Mouse (Mus musculus): Measurements from ENCODE around the gene Tstd2. TPM values are rescaled to one million over a fixed set of nuclear protein-coding genes. Genes with fewer than 3 reads are reported as not detected.

Gene Tstd2
- 65.8 and 72.8 TPM in 2 replicates for polyA plus RNA-seq (2016; fragmentation: Nextera tagmentation; extraction: Ambion mirVana)

DNA sequence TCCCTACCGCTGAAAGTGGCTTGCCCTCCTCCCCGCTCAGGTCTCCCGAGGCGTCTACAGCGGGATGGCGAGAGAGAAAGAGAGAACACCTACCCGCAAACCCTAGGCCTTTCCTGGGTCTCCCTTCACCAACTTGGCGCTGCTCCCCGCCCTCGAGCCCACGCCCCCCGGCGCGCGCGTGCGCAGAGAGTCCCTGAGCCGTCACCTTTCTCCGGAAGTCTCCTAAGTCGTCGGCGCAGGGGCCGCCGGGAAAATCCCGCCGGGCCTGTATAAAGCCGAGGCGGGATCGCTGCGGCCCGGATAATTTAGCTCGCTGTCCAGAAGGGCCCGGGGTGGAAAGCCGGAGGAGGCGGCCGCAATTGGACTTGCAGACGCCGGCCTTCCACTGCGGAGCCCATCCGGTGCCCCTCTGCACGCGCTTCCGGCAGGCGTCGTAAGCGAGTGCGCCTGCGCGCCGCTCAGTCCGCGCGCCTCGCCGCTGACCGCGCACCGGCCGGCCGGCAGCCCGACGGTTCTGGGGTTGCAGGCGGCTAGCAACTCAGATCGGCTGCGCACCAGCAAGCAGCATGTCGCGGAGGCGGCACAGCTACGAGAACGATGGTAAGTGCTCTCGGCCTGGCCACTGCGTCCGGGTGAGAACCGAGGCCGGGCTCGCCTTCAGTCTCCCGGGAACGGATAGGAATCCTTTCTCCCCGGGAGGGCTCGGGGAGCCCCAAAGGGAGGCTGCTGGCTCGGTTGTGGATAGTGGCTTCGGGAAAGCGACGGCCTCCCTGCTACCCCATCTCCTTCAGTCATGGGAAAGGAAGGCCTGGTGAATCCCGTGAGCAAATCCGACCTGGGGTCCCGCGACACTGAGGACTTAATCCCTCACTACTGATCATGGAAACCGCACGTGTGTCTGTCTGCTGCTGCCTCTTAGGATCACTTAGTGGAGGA, at the start of gene Tstd2, which contains the start of gene Ncbp1:
Tstd2 (minus strand) TSS at position 408 of the 936 bp plus-strand sequence.
Ncbp1 (plus strand) TSS at position 327 of the 936 bp plus-strand sequence.
- under 1% methylated on average over 90 of the region's 90 CpGs for WGBS

DNA sequence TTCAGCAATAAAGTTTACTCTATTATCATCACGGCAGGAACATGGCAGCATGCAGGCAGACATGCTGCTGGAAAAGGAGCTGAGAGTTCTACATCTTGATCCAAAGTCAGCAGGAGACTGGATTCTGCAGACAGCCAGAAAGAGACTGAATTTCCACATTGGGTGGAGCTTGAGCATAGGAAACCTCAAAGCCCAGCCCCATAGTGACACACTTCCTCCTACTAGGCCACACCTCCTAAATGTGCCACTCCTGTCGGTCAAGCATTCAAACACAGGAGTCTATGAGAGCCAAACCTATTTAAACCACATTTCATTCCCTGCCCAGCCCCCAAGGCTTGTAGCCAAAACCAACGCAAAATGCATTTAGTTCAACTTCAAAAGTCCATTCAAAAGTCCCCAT, 48.0 kb upstream of the Tstd2 start:
- H3K36me3 ChIP-seq, result peaks cover 85% of the 10 kb centered on the region
- DNase-seq (ENCODE audit: low spot score), result no peak
- WGBS, result 84% methylated on average over 3 of the region's 3 CpGs
- peaks cover 9% of the 10 kb centered on the region for H3K4me1 ChIP-seq
- H3K4me3 ChIP-seq, result no peak overlapping the region
- H3K27ac ChIP-seq, result no peak overlapping the region
- H3K27me3 ChIP-seq (ENCODE audit: low read depth, poor library complexity, severe bottlenecking), result no peaks in the 10 kb centered on the region
- no peaks in the 10 kb centered on the region for H3K9me3 ChIP-seq (replicated peaks)

More for the DNA sequence above, at the start of gene Tstd2, which contains the start of gene Ncbp1:
- Histone ChIP-seq H3K4me3 (peak within 1 kb of the TSS; percentile 93), H3K36me3 (peaks cover 28% of the 10 kb centered on the region), H3K4me1 (peaks cover 18% of the 10 kb centered on the region), H3K9me3 (replicated peaks) (no peaks in the 10 kb centered on the region), H3K27ac (peak within 1 kb of the TSS; percentile 97), H3K27me3 (ENCODE audit: low read depth, poor library complexity, severe bottlenecking) (no peaks in the 10 kb centered on the region)
- peak; percentile 95 for DNase-seq (ENCODE audit: low spot score)

DNA sequence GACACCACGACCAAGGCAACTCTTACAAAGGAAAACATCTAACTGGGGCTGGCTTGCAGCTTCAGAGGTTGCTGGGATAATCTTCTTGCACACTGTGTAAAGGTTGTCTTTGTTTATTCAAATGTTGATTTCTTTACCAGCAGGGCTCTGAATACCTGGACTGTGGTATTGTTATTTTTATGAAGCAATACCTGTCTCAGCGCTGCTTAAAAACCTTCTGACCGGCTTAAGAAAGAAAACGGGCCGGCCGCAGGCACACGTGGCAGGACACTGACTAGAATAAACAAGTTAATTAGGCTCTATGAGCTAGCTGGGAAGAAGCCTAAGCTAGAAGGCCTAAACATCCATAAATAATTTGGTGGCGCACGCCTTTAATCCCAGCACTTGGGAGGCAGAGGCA, 47.4 kb upstream of the Tstd2 start:
- Histone ChIP-seq H3K4me3 (no peak overlapping the region), H3K27ac (no peak overlapping the region), H3K27me3 (ENCODE audit: low read depth, poor library complexity, severe bottlenecking) (no peaks in the 10 kb centered on the region), H3K9me3 (replicated peaks) (no peaks in the 10 kb centered on the region), H3K36me3 (peaks cover 79% of the 10 kb centered on the region), H3K4me1 (peaks cover 14% of the 10 kb centered on the region)
- no peak for DNase-seq (ENCODE audit: low spot score)
- 83% methylated on average over 9 of the region's 9 CpGs for WGBS

DNA sequence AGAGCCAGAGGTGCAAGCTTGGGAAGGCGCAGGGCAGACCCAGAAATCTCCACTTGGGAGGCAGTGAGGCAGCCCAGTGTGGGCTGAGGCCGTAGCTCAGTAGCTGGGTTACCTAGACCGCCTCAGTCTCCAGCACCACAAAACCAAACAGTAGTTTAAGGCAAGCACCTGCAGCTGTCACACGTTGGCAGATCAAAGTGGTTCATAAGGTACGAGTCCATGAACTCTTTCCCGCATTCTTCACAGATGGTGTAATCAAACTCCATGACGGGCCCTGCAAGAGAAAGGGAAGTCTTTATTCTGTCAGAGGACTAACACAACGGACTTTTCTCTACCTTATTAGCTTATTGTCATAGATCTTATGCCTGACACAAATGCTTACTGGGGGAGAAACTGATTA, 46.9 kb upstream of the Tstd2 start:
- Histone ChIP-seq H3K36me3 (peaks cover 77% of the 10 kb centered on the region), H3K9me3 (replicated peaks) (no peaks in the 10 kb centered on the region), H3K4me3 (no peak overlapping the region), H3K27me3 (ENCODE audit: low read depth, poor library complexity, severe bottlenecking) (no peaks in the 10 kb centered on the region), H3K27ac (no peak overlapping the region), H3K4me1 (peaks cover 17% of the 10 kb centered on the region)
- 75% methylated on average over 8 of the region's 8 CpGs for WGBS
- DNase-seq (ENCODE audit: low spot score), result no peak

DNA sequence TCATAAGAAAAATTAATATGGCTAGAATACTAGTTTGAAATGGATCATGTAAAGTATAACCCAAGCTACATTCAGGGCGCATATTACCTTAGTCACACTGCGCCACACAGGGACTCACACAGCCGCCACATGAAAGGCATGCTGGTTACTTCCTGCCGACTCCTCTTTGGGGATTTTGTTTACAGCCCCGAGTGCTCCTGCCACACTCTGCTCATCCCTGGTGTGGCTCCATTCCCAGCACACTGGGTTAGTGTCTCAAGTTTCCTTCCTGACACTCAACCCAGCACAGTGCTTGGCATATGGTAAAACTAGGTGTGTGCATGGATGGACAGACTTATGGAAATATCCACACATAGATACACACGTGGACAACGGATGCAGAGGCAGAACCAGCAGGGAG, 43.7 kb upstream of the Tstd2 start:
- no peaks in the 10 kb centered on the region for H3K27me3 ChIP-seq (ENCODE audit: low read depth, poor library complexity, severe bottlenecking)
- WGBS, result 81% methylated on average over 7 of the region's 7 CpGs
- H3K36me3 ChIP-seq, result peaks cover 78% of the 10 kb centered on the region
- H3K4me1 ChIP-seq, result peaks cover 17% of the 10 kb centered on the region
- no peak for DNase-seq (ENCODE audit: low spot score)
- H3K27ac ChIP-seq, result no peak overlapping the region
- no peaks in the 10 kb centered on the region for H3K9me3 ChIP-seq (replicated peaks)
- no peak overlapping the region for H3K4me3 ChIP-seq

DNA sequence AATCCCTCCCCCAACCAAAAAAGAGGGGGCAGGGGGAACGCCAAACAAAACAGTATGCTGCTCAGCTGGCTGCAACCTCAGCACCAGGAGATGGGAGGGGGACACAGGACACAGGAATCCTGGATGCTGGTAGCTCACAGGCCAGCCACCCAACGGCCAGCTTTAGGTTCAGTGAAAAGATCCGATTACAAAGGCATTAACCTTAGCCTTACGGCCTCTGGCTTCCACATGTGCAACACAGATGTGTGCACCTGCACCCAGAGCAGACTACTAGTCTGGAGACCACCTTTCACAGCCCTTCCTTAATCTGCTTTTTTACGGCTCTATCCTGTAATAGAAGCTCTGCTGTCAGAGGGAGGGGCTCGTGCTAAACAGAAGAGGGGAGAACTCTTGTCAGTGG, 42.7 kb upstream of the Tstd2 start:
- H3K36me3 ChIP-seq, result peaks cover 83% of the 10 kb centered on the region
- peak; percentile 69 for DNase-seq (ENCODE audit: low spot score)
- peaks cover 17% of the 10 kb centered on the region for H3K4me1 ChIP-seq
- no peaks in the 10 kb centered on the region for H3K27me3 ChIP-seq (ENCODE audit: low read depth, poor library complexity, severe bottlenecking)
- H3K4me3 ChIP-seq, result no peak overlapping the region
- WGBS, result 12% methylated on average over 6 of the region's 6 CpGs
- no peaks in the 10 kb centered on the region for H3K9me3 ChIP-seq (replicated peaks)
- no peak overlapping the region for H3K27ac ChIP-seq

DNA sequence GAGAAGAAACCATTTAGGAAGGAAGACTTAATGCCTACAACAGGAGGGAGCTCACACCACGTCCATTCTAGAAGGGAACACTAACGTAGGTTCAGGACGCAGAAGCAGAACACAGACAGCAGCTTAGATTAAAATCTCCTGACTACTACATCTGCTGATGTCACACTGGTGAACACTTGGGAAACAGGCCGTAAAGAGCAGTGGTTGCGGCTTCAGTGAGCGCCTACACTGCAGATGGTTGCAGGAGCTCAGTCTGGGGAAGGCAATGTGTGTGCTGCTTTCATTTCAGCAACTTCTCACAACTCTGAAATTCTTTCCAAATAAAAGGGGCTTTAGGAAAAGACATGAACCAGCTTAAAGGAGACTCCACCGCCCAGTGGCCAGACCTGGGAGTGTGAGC, 39.0 kb upstream of the Tstd2 start:
- no peaks in the 10 kb centered on the region for H3K9me3 ChIP-seq (replicated peaks)
- H3K27ac ChIP-seq, result no peak overlapping the region
- H3K4me1 ChIP-seq, result peaks cover 17% of the 10 kb centered on the region
- DNase-seq (ENCODE audit: low spot score), result no peak
- no peaks in the 10 kb centered on the region for H3K27me3 ChIP-seq (ENCODE audit: low read depth, poor library complexity, severe bottlenecking)
- peaks cover 87% of the 10 kb centered on the region for H3K36me3 ChIP-seq
- 85% methylated on average over 7 of the region's 7 CpGs for WGBS
- H3K4me3 ChIP-seq, result no peak overlapping the region

DNA sequence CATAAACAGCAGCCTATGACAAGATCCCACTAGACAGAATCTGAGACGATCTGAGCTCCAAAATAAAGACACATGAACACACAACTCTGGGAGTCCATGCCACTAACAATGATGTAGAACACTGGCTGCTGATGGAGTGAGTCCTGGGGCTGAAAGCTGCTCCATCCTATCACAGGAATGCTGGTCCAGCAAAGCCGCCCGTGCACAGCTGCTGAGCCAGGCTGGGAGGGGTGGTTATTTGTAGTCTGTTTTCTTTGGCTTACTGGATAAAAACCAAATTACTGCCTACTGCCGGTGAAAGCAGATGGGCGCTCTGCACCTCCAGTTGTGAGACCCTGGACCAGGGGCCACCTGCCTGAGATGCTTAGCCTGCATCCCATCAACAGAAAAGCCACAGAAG, 38.5 kb upstream of the Tstd2 start:
- WGBS, result 88% methylated on average over 5 of the region's 5 CpGs
- DNase-seq (ENCODE audit: low spot score), result no peak
- H3K27ac ChIP-seq, result no peak overlapping the region
- no peaks in the 10 kb centered on the region for H3K27me3 ChIP-seq (ENCODE audit: low read depth, poor library complexity, severe bottlenecking)
- no peaks in the 10 kb centered on the region for H3K9me3 ChIP-seq (replicated peaks)
- peaks cover 87% of the 10 kb centered on the region for H3K36me3 ChIP-seq
- peaks cover 14% of the 10 kb centered on the region for H3K4me1 ChIP-seq
- H3K4me3 ChIP-seq, result no peak overlapping the region

DNA sequence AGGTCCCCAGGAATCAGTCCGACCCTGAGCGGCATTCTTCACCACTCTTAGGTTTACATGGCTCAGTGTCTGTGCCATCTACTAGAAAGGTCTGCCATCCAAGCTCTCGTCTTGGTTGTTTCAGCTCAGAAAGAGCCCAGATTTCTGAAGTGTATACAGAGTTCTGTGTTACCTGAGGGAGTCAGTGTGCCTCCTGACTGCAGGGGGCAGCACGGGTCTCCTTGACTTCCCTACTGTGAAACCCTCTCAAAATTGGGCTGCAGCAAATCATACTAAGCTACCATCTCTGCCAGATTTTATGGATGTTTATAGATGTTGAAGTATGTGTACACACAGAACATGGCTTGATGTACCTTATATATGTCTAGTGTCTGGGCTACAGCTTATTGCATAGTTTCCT, 37.8 kb upstream of the Tstd2 start:
- DNase-seq (ENCODE audit: low spot score), result no peak
- H3K27ac ChIP-seq, result no peak overlapping the region
- no peak overlapping the region for H3K4me3 ChIP-seq
- H3K4me1 ChIP-seq, result peaks cover 7% of the 10 kb centered on the region
- H3K9me3 ChIP-seq (replicated peaks), result no peaks in the 10 kb centered on the region
- H3K27me3 ChIP-seq (ENCODE audit: low read depth, poor library complexity, severe bottlenecking), result no peaks in the 10 kb centered on the region
- 79% methylated on average over 4 of the region's 4 CpGs for WGBS
- peaks cover 91% of the 10 kb centered on the region for H3K36me3 ChIP-seq

DNA sequence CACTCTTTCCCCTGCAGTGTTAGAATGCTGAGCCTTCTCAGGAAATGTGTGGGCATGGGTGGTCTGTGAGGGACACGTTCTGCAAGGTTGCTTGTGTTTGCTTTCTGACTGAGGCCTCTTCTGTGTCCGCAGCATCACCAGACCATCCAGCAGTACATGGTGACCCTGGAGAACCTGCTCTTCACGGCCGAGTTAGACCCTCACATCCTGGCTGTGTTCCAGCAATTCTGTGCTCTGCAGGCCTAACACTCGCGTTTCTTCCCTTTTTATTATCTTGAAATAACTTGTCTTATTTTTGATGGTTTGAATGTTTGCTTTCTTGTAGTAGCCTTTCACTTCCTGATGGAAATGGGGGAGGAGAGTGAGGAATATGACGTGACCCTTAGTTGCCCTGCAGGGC, 33.3 kb upstream of the Tstd2 start:
- peaks cover 99% of the 10 kb centered on the region for H3K36me3 ChIP-seq
- no peak for DNase-seq (ENCODE audit: low spot score)
- H3K4me1 ChIP-seq, result no peaks in the 10 kb centered on the region
- no peak overlapping the region for H3K4me3 ChIP-seq
- H3K27me3 ChIP-seq (ENCODE audit: low read depth, poor library complexity, severe bottlenecking), result no peaks in the 10 kb centered on the region
- 93% methylated on average over 7 of the region's 7 CpGs for whole genome bisulfite sequencing
- no peak overlapping the region for H3K27ac ChIP-seq
- no peaks in the 10 kb centered on the region for H3K9me3 ChIP-seq (replicated peaks)

DNA sequence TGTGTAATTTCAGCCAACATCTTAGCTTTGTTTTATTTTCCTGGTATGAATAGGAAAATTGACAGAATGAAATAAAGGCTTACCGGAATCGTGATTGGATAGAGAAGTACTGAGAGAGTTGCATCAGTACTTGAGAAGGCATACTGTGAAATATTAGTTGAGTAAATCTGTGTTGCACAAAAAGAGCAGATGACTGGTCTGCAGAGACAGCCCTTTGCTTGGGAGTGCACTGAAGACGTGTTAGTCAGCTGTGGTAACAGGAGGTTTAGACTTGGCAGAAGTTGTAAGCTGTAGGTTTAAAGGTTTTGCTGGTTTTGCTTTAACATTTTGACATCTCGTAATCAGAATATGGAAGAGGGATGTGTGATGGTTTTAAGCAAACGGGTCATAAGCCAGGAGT, 27.3 kb upstream of the Tstd2 start:
- H3K9me3 ChIP-seq (replicated peaks), result no peaks in the 10 kb centered on the region
- H3K36me3 ChIP-seq, result peaks cover 99% of the 10 kb centered on the region
- no peaks in the 10 kb centered on the region for H3K27me3 ChIP-seq (ENCODE audit: low read depth, poor library complexity, severe bottlenecking)
- 96% methylated on average over 5 of the region's 5 CpGs for WGBS
- H3K4me3 ChIP-seq, result no peak overlapping the region
- H3K27ac ChIP-seq, result no peak overlapping the region
- no peak for DNase-seq (ENCODE audit: low spot score)
- H3K4me1 ChIP-seq, result no peaks in the 10 kb centered on the region

DNA sequence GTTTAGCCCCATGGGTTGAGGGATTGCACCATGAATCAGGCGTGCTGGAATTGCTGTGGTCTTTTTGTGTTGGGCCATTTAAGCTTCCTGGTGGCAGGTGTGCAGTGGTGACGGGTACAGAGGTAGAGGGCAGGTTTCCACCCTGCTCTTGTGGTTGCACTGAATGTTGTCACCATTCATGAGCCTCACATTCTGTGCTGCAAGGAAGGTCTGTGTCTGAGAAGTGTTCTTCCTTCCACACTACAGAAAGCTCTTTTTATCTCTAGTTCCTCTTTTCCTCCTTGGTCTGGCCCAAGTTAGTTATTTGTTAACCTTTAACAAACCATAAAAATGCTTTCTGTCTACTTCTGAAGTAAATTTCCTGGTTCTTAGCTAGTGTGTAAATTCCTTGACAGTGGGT, 25.5 kb upstream of the Tstd2 start:
- Histone ChIP-seq H3K27me3 (ENCODE audit: low read depth, poor library complexity, severe bottlenecking) (no peaks in the 10 kb centered on the region), H3K4me3 (no peak overlapping the region), H3K27ac (no peak overlapping the region), H3K4me1 (no peaks in the 10 kb centered on the region), H3K36me3 (peaks cover 99% of the 10 kb centered on the region), H3K9me3 (replicated peaks) (no peaks in the 10 kb centered on the region)
- WGBS, result 89% methylated on average over 2 of the region's 2 CpGs
- no peak for DNase-seq (ENCODE audit: low spot score)

DNA sequence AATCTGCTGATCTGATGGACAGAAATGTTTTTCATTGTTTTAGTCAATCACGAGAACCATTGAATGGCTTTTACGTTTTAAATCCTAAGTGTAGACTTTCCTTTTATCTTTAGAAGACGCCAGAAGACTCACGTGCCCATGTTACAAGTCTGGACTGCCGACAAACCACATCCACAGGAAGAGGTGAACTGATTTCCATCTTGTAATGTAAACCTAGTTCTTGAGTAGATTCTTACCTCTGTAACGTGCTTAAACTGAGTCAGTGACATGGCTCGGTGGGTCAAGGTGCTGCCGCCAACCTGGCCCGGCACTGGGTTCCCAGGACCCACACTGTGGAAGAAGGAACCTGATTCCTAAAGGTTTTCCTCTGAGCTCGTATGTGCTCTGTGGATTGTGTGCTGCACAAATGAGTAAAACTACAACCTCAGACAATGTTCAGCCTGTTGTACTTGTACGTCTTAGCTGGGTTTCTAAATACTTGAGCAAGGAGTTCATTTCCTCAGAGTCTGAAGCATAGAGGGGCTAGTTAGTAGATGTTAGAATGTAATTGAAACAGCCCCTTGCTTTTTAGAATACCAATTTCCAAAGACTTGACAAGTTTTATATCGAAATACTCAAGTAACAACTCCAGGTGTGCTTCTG, 13.5 kb upstream of the Tstd2 start:
- Histone ChIP-seq H3K27me3 (ENCODE audit: low read depth, poor library complexity, severe bottlenecking) (no peaks in the 10 kb centered on the region), H3K9me3 (replicated peaks) (no peaks in the 10 kb centered on the region), H3K4me1 (no peaks in the 10 kb centered on the region), H3K27ac (no peak overlapping the region), H3K36me3 (peaks cover 98% of the 10 kb centered on the region), H3K4me3 (no peak overlapping the region)
- no peak for DNase-seq (ENCODE audit: low spot score)
- WGBS, result 95% methylated on average over 12 of the region's 12 CpGs
